Mouse (Mus musculus) layer of hippocampus, adult 2 months (tissue): Measurements from ENCODE around the gene Rbm15. TPM values are rescaled to one million over a fixed set of nuclear protein-coding genes. Genes with fewer than 3 reads are reported as not detected.

ENCODE experiments used
- DNase-seq, 2 experiments: peaks; one replicate each; pipeline ENCODE4 v3.0.0; 2022; ENCODE audit warnings: low spot score in 2 of 2
- H3K27ac ChIP-seq: fragments of 200-600 bp; 2 replicates; pipeline ENCODE4 v1.8.1; 2022
- H3K4me3 ChIP-seq: fragments of 200-600 bp; 2 replicates; pipeline ENCODE4 v1.8.1; 2022; ENCODE audit warnings: mild to moderate bottlenecking
- CTCF ChIP-seq: fragments of 200-600 bp; conservative IDR thresholded peaks from 2 replicates; pipeline ENCODE4 v1.8.1; 2022; ENCODE audit warnings: antibody characterized with exemption, mild to moderate bottlenecking, moderate library complexity
- total RNA-seq, 2 experiments: library from RNA; stranded (reverse); gene quantifications; 2 replicates each; pipeline ENCODE4 v1.2.3; 2021

The Rbm15 gene
- total RNA-seq, 2 experiments from 2014 or later = 26.8 to 30.1 TPM

DNA sequence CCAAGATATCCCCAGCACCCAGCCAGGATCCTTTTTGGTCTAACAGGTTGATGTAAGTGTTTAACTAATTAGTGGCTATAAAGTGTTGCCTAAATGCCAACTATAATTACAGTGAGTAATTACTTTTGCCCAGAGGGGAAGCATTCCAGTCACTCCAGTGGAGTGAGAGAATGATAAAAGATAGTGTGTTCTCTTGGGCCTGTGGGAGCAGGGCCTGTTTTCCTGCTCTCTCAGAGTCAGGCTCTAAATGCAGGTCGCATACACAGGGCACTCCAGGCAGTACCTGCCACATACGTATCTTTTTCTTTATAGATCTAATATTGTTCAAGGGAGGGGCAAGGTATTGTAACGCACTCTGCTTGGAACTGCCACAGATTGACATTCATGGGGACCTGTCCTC, 18.2 kb upstream of the Rbm15 start:
- no peak overlapping the region for H3K27ac ChIP-seq
- DNase-seq = no peak
- no peak for TF ChIP-seq CTCF
- no peak overlapping the region for H3K4me3 ChIP-seq

DNA sequence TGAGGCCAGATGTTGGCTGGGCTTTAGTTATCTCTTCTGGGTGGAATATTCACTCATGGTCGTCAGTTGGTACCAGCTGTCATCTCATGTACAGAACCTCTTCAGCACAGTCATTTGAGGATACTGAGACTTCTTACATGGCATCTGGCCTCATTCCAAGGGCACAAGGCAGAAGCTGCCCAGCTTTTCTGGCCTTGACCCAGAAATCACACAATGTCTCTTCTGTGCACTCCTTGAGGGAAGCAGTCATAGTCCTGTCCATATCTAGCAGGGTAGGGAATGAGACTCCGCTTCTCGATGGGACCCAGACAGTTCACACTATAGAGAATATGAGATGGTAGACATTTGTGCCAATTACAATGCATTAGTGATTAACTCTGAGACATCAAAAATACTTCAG, 15.5 kb upstream of the Rbm15 start:
- TF ChIP-seq CTCF = no peak
- DNase-seq = peak in 1 of 2 experiments; percentile 21
- Histone ChIP-seq H3K4me3 (no peak overlapping the region), H3K27ac (no peak overlapping the region)

DNA sequence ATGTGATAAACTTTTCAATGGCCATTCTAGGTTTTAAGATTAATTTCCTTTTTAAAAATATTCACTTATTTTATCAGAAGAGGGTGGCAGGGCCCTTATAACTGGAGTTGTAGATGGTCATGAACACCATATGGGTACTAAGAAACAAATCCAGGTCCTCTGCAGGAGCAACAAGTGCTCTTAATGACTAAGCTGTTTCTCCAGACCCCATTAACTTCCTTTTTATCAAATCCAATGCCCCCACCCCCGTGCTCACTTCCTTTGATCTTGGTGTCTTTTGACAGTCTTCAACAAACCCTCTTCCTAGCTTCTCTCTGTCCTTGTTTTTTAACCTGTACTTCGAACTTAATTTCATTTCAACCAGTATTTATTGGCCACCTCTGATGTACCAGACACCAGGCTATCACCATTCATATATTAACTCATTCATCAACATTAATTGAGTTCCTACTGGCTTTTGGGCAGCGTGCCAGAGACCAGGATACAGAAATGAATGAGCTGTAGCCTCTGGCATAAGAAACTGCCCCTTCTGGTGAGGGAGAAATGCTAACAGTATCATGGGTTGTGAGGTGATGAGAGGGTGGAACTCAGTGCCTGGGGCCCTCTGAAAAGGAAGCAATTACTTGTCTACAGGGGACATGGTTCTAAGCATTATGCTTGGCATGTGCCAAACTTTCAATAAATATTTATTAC, 11.7 kb upstream of the Rbm15 start:
- H3K4me3 ChIP-seq = no peak overlapping the region
- DNase-seq = no peak
- no peak for TF ChIP-seq CTCF
- H3K27ac ChIP-seq = no peak overlapping the region

DNA sequence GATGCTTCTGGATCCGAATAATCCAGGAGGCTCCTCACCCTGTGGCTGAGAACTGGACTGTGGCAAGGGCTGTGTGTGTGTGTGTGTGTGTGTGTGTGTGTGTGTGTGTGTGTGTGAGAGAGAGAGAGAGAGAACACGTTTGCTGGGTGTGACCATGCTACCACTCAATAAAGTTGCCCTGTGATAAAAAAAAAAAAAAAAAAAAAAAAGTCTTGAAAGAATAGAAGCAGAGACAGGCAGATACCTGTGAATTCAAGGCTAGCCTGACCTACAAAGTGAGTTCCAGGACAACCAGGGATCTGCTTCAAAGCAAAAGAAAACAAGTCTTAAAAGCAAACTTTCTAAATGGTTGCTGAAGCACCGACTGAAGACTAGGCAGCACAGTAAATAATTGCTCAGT, 10.5 kb upstream of the Rbm15 start:
- TF ChIP-seq CTCF = no peak
- no peak for DNase-seq
- H3K27ac ChIP-seq = no peak overlapping the region

DNA sequence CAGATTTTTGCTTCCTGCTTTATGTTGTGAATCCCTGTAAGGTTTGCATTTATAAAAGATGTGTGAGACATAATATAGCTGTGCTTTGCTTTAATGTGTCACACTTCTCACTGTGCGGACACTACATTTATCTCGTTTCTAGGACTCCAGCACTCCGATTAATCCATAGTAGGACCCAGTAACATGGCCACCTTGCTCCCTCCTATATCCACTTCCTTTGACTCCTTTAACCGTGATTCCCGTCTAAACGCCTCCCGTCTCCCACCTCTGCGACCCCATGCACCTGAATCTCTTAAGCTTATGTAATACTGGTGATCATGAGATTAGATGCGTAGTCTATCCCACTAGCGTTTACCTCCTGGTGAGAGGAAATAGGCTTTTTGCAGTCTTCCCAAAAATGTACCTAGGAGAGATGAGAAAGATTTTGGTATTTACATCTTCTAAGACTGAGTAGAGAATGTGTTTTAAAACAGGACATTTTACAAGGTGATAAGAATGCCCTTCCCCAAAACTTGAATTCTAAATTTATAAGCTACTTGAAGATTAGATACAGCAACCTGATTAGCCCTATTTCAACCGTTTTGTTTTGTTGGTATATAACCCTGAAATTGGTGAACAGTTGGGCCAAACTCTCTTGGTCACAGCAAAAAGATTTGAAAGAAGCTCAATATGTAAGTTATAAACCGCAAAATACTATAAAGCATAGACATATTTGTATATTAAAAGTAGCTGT, 895 bp upstream of the Rbm15 start:
- TF ChIP-seq CTCF = no peak
- Histone ChIP-seq H3K4me3 (peak overlapping the region; percentile 68), H3K27ac (peak overlapping the region; percentile 89)
- DNase-seq = no peak

More for the DNA sequence above, 10.5 kb upstream of the Rbm15 start:
- H3K4me3 ChIP-seq = no peak overlapping the region

DNA sequence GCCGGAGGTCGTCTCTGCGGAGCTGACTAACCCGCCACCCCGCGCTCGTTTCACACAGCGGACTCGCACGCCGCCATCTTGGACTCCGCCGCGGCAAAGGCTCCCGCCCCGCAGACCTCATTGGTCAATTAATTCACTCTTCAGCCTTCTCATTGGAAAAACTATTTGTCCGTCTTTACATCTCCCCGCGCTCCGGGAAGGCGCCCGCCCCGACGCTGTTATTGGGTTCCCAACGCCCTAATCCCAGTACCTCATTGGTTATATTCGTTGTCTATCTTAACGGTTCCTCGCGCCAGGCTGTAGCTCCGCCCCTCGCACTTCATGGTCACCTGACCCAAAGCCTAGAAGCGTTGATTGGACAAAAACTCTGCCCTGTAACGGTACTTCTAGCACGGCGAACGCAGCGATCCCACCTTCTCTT, 503 bp downstream of the Rbm15 start:
- peak overlapping the region; percentile 92 for H3K27ac ChIP-seq
- TF ChIP-seq CTCF = no peak
- H3K4me3 ChIP-seq = peak overlapping the region; percentile 68
- DNase-seq = peak; percentile 94 to 99

DNA sequence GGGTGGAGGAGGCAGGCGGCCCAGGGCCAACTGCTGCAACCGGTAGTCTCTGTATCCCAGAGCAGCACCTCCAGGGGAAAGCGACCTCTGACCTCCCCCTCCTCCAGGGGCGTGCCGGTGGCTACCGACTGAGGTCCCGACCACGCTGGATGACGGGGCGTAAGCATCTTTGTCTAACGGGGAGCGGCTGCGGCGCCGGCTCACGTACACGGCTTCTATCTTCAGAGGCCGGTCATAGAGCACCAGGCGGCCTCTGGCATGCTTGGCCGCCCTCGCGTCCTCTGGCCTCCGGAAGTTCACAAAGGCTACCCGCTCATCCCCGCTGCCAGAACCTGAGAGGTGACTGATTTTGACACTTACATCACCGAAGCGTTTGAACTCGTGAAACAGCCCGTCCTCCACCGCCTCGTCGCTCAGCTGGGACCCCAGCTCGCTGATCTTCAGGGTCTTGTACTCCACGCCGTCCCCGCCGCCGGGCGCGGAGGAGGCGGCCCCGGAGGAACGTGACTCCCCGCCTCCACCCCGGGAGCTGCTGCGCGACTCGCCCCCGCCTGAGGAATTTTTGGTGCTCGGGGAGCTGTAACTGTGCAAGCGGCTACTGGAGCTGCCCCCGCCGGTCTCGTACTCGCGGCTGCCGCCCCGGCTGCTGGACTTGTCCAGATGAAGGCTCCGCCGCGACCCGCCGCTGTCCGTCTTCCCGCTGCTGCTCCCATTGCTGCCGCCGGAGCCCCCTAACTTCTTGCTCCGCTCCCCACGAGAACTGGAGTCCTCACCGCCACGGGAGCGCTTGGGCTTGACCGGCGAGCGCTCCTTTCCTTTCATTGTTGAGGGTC, 1.1 kb downstream of the Rbm15 start:
- H3K4me3 ChIP-seq = peak overlapping the region; percentile 68
- peak overlapping the region; percentile 92 for H3K27ac ChIP-seq
- TF ChIP-seq CTCF = no peak
- peak; percentile 62 to 67 for DNase-seq

DNA sequence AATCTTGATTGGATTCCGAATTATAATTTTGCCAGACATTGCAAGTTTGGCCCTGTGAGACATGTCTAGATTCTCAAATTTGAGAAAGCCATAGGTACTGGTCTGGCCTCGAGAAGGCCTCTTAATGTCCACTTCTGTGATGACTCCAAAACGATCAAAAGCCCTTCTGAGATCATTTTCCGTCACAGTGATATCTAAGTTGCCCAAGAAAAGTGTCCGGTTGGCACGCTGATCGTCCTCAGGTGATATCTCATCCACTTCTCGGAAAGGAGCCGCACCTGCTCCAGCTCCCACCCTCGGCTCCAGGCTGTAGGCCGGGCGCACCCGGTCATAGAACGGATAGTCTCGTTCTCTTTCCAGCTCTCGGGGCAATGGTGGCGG, 1.7 kb downstream of the Rbm15 start:
- Histone ChIP-seq H3K4me3 (peak overlapping the region; percentile 68), H3K27ac (peak overlapping the region; percentile 92; the same call in 1 of the 2 replicates)
- no peak for TF ChIP-seq CTCF
- DNase-seq = no peak

DNA sequence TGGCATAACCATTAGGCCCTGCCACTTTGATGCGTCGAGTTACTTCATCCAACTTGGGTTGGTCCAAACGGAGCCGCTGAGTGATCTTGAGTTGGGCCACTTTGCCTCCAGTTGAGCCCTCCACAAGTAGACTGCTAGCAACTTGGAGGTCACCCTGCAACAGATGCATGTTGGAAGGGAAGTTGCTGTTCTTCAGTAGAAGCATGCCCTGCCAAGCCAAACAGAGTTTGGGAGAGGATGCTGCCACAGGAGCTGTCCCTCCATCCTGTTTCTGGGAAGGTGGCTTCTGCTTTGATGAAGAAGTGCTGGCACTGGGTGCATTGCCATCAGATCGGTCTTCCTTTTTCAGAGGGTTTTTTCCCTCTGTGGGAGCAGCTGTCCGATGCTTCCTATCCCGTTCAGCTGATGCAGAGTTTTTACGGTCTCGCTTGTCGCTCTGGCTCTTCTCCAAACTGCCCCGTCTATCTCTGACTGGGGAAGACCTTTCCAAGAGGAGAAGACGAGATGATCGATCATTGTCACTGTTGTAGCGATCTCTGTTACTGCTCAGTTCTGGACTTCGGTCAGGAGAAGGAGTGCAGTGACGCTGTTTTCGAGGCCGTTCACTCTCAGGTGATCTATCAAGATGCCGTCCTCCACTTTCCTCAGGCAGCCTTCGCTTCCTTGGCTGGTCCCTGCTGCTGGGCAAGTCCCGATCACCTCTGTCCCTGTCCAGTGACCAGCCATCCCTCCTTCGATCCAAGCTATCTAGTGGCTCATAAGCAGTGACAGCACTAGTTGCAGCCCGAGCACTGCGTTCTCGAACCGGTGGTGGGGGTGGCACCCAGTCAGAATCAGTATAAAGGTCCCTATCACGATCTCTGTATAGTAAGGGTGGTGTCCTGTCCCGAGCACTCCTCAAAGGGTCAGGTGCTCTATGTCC, 2.7 kb downstream of the Rbm15 start:
- Histone ChIP-seq H3K4me3 (peak overlapping the region; percentile 68), H3K27ac (no peak overlapping the region)
- DNase-seq = no peak
- no peak for TF ChIP-seq CTCF

DNA sequence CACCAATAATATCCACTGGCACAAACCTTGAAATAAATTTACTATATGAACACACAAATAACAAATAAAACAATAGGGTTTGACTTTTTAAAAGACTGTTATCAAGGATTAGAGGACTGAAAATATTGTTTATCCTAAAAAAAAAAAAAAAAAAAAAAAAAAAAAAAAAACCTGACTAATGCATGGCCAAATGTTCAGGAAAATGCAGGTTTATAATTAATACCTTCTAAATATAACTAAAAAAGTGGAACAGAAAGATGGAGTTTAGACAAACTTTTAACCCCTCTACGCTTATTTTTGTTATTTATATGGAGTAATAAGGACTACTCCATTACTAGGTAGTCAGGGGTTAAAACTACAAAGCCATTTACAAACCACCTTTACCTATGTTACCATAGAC, 7.0 kb downstream of the Rbm15 start:
- no peak overlapping the region for H3K4me3 ChIP-seq
- no peak for TF ChIP-seq CTCF
- DNase-seq = no peak

DNA sequence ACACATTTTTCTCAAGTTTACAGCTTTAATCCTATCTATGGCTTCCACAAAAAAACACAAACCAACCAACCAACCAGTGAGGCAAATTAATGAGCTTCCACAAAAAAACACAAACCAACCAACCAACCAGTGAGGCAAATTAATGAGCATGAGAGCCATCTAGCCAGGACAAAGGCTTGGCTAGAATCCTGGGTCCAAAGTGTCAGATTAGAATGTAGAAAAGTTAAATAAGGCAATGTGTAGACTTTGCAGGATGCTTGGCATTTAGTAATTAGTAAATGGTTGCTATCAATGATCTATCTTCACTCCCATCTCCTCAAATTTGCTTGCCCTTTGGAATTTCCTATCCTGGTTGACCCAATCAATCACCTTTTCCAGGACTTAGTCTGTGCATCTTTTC, 11.7 kb downstream of the Rbm15 start:
- no peak for TF ChIP-seq CTCF
- Histone ChIP-seq H3K27ac (no peak overlapping the region), H3K4me3 (no peak overlapping the region)
- DNase-seq = no peak

More for the DNA sequence above, 7.0 kb downstream of the Rbm15 start:
- no peak overlapping the region for H3K27ac ChIP-seq

DNA sequence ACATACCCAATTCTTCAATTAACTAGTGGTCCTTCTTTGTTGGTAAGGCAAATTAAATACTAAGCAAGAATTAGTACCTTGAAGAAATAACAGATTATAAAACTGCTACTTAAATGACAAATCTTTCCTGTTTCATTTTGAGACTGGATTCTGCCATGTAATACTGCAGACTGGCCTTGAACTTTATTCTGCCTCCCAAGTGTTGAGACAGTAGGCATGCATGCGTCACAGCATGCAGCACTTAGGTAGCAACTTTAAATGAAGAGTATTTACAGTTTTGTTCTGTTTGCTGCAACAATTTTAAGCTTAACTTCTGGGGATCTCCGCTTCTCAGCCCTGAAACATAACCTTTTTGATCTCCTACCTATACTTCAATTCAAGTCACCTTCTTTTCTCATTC, 12.3 kb downstream of the Rbm15 start:
- Histone ChIP-seq H3K27ac (no peak overlapping the region), H3K4me3 (no peak overlapping the region)
- TF ChIP-seq CTCF = no peak
- DNase-seq = no peak
